Mouse (Mus musculus): ENCODE measurements around the gene Ceacam20. TPM values are rescaled to one million over a fixed set of nuclear protein-coding genes. Genes with fewer than 3 reads are reported as not detected.
"Not testable (repeated sequence)": the region's sequence is repeated elsewhere in the genome, so short reads cannot be mapped to it uniquely, and the experiment has no call there.

The Ceacam20 gene
- not detected for total RNA-seq (2022)

GRCm38 (mm10) chr7:19964985-19965579, at the start of gene Ceacam20:
Gene Ceacam20 (plus strand): TSS chr7:19965412.
- DNase-seq (ENCODE audit: low spot score in 2 of 2) = no peak

DNA sequence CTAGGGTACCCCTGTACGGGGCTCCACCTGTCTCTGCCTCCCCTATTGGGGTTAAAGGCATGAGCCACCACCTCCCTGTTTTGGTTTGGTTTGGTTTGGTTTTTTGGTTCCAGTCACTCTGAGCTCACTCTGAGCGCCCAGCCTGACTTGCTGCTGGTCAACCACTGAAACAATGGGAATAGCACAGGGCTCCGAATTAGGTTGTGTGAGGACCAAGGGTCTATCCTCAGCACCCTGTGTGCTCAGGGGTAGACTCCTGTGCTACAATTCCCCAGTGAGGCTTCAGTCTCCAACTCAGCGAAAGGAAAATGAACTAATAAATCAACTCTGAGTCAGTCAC, 45.1 kb upstream of the Ceacam20 start:
- DNase-seq (ENCODE audit: low spot score in 2 of 2) = no peak

DNA sequence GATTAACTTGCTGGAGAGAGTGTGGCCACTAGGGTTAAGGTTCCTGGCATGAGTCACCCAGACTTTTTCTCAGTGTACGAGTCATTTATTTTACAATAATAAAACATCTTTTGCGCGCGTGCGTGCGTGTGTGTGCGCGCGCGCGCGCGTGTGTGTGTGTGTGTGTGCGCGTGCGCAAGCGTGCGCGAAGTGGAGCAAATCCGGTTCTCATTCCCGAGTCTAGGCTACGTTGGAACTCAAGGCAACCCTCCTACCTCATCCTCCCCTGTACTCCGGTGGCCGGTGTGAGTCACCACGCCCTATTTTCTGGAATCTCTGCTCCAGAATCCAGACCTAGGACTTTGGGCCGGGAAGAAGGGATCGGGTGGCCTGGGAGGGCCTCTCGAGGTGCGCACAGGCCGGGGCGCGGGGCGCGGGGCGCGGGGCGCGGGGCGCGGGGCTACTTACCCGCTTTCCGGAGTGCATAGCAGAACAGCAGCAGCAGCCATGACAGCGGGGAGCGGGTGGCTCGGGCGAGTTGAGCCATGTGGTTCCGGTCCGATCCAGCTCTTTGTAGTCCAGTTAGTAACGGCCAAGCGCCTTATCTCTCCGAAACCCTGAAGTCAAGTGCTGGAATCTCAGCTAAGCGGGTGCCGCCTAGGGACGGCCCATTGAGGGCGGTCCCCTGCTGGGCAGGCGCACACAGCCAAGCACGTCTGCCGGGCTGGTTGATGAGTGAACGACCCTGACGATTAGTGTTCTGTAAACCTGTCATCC, 44.5 kb upstream of the Ceacam20 start, which contains the start of gene Pvr:
Gene Pvr (minus strand): TSS at position 655 of the 756 bp plus-strand sequence.
- peak; percentile 50 to 54 for DNase-seq (ENCODE audit: low spot score in 2 of 2)

DNA sequence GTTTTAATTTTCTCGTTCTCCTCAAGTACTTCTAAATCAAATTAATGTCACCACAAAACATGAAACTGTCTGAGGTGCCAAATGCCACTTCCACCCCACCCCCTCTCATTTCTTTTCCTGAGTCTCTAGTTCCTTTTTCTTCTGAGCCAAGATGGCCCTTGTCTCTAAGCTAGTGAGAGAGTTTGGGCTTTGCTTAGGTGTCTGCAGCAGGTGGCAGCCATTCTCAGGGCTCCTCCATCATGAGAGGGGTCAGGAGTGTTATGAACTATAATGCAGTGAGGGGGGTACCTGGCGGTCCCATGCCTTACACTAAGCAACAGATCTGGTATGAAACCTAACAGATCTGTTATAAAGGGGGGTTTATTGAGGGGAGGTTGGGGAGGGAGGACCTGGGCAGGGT, 41.9 kb upstream of the Ceacam20 start:
- no peak for DNase-seq (ENCODE audit: low spot score in 2 of 2)

DNA sequence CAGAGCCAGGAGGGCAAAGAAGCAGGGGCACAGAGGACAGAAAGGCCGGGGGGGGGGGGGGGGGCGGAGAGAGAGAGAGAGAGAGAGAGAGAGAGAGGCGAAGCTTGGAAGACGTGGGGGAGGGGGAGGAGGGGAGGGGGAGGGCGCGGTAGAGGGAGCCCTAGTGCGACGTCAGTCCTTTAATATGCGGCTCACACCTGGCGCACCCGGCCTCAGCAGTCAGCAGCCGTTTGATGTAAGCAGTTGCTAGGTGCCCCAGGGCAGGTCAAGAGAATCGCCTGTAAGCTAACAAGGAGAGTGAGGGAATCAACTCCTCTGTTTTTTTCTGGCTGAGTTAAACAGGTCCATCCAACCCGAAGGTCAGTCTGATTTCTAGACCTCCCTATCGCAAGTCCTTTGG, 41.4 kb upstream of the Ceacam20 start:
- no peak for DNase-seq (ENCODE audit: low spot score in 2 of 2)

DNA sequence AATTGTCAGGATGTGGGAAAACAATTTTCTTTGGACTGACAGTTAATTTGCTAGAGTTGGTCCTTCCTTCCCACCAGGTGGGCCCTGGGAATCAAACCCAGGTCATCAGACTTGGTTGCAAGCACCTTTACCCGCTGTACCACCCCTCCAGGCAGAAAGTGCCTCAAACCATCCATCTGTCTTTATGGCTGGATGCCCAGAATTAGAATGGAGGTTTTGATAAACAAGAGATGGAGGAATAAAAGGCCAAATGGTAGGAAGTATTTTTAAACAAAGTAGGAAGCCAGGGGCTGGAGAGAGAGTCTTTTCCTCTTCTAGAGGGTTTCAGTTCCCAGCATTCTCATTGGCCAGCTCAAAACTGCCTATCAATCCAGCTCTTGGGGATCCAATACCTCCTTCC, 39.8 kb upstream of the Ceacam20 start:
- DNase-seq (ENCODE audit: low spot score in 2 of 2) = no peak

DNA sequence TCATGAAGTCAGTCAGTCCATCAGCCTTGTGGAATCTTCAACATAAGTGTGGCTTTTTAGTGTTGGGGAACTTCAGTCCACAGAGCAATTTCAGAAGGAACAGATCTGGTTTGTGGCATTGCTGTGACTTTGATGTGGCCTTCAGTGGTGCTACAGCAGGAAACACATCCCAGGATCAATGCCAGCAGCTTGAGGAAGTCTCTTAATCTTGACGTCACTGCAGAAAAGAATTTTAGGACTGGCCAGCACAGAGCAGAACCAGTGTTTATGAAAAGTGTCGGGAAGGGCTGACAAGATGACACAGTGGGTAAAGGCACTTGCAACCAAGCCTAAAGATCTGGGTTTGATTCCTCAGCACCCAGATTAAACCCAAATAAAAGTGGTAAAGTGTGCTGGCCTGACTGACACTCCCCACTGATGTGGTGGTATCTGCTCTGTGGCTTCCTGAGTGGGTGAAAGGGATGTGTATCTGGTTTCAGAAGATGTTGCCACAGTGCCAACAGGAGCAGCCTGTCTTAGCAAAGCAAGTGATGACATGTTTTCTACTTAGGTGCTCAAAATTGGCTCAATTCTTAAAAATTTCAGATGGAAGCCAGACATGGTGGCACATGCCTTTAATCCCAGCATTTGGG, 38.2 kb upstream of the Ceacam20 start:
- no peak for DNase-seq (ENCODE audit: low spot score in 2 of 2)

GRCm38 (mm10) chr7:19928486-19928885, 36.7 kb upstream of the Ceacam20 start:
- no peak for DNase-seq (ENCODE audit: low spot score in 2 of 2)

GRCm38 (mm10) chr7:19930481-19930880, 34.7 kb upstream of the Ceacam20 start:
- DNase-seq (ENCODE audit: low spot score in 2 of 2) = not testable (repeated sequence)

DNA sequence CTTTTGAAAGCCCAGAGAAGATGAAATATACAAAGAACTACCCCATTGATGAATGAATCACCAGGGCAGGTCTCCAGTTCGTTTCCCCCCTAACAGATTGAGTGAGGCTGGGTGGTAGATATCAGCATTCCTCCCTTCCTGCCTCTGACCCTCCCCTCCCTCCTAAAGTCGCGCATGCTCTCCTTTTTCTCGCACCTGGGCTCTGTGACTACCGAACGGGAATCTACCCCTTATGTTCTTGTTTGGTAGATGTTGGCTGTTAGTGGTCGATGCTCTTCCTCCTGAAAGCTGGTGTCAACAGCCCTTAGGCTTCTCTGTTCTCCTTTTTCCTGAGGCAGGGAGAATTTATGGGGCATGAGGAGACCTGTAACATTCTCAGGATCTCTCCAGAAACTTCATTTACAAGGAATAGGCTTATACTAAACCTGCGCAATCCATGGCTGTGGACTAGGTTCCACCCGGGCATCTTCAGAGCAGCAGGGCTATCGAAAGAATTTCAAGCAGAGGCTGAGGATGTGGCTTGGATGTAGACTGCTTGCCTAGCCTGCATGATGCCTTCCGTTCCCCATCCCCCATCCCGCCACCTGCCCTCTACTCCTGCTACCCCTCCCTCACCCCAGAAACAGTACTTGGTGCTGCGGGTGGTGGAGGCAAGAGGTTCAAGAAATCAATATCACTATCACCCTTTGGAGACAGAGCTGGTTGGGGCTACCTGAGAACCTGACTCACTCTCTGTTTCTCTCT, 32.9 kb upstream of the Ceacam20 start:
- DNase-seq (ENCODE audit: low spot score in 2 of 2) = no peak

- peak; percentile 50 to 61 for DNase-seq (ENCODE audit: low spot score in 2 of 2)
Measured at GRCm38 (mm10) chr7:19932877-19933809, 32.1 kb upstream of the Ceacam20 start.

- DNase-seq (ENCODE audit: low spot score in 2 of 2) = no peak
Measured at GRCm38 (mm10) chr7:19935171-19935751, 30.0 kb upstream of the Ceacam20 start.

DNA sequence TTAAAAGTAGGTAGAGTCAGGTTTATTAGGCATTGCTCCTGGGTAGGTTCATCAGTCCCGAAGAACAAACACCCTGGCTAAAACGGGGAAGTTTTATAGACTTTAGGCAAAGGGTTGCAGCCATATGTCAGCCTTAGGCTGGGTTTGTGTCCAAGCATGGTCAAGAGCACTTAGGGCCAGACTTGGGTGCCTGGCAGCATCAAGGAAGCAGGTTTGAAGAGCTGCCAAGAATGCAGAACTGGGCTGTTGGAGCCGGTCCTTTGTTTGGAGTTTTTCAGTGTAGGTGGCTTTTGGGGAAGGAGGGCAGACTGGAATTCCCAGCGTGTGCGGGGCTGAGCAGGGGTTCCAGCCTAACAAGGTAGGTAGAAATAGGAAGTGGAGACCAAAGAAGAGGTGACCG, 29.3 kb upstream of the Ceacam20 start:
- no peak for DNase-seq (ENCODE audit: low spot score in 2 of 2)

DNA sequence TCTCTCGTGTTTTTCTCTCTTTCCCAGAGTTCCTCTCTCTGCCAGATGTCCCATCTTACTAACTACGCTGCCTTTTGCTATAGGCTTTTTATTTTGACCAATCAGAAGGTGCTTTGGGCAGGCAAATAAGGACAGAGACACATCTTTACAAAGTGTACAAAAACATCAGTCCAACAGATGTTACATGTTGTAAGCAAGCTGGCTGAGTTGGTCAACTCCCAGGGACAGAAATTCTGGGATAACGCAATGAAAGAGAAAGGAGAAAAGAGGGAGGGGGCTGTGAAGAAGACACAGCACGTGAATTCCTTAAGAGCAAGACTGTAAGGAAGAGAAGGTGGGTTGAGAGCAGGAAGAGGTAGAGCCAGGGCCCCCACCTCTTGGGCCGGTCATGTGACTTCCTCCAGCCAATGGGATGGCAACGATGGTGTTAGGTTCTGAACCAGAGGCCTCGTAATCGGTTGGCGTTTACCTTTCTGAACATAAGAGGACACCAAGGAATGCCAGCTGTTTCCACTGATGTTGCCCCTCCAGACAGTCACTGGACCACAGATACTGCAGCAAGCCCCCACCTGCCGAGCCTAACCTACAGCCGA, 27.9 kb upstream of the Ceacam20 start:
- no peak for DNase-seq (ENCODE audit: low spot score in 2 of 2)

GRCm38 (mm10) chr7:19939555-19940235, 25.5 kb upstream of the Ceacam20 start:
- DNase-seq (ENCODE audit: low spot score in 2 of 2) = peak; percentile 64 to 72

GRCm38 (mm10) chr7:19940256-19940655, 25.0 kb upstream of the Ceacam20 start:
- DNase-seq (ENCODE audit: low spot score in 2 of 2) = no peak

GRCm38 (mm10) chr7:19944709-19945108, 20.5 kb upstream of the Ceacam20 start:
- no peak for DNase-seq (ENCODE audit: low spot score in 2 of 2)

- DNase-seq (ENCODE audit: low spot score in 2 of 2) = no peak
Measured at GRCm38 (mm10) chr7:19945201-19945600, 20.0 kb upstream of the Ceacam20 start.

DNA sequence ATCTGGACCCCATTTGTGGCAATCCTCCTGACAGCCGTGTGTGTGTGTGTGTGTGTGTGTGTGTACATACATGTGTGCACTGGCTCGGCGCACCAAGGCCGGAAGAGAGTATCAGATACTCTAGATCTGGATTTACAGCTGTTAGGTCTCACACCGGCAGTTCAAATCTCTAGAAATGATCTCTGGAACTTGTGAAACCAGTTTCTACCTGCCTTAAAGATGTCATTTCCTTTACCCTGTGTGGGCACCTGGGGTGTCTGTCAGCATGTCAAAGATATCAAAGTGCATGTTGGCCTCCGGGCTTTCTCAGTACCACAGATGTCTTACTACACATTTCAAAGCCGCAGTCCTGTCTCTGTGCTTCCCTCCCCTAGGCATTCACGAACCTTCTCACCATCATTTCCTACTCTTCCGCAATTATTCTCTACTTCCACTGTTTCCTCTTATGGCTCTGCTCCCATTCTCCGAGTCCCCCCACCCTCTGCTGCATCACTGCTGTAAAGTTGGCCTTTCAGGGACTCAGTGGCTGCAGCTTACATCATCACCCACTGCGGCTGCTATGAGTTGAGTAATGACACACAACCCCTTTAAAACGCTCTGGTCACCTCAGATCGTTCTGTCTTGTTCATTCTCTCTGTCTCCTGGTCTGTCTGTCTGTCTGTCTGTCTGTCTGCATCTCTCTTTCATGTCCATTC, 19.2 kb upstream of the Ceacam20 start:
- no peak for DNase-seq (ENCODE audit: low spot score in 2 of 2)
